In genomic region chr11:34840283-34840682, GRCm38 (mm10) we compare ENCODE assay signal across 17 mouse cellular contexts.
"Had no signal": no experiment of that assay in that cellular context is flagged by ENCODE, and none has a peak within 500 bp of the region (broad histone marks: within the 10 kb centered on the region; RNA-seq: fewer than 3 reads in every experiment).

No protein-coding gene starts in this region.

- H3K4me2 ChIP-seq: liver, embryonic 15.5 days; lung, embryonic 15.5 days; midbrain, embryonic 11.5 days; midbrain, embryonic 13.5 days; midbrain, embryonic 15.5 days; neural tube, embryonic 12.5 days; stomach, embryonic 15.5 days had no signal

- H3K27ac ChIP-seq: liver, embryonic 15.5 days; lung, embryonic 15.5 days; macrophage; midbrain, embryonic 13.5 days; midbrain, embryonic 15.5 days; neural tube, embryonic 12.5 days; stomach, embryonic 15.5 days; stomach, postnatal 0 days had no signal

- ATAC-seq: liver, postnatal 0 days; lung, postnatal 0 days; midbrain, embryonic 13.5 days; midbrain, embryonic 15.5 days had no signal

- H3K36me3 ChIP-seq: liver, embryonic 15.5 days; lung, embryonic 15.5 days; midbrain, embryonic 13.5 days; midbrain, embryonic 15.5 days; neural tube, embryonic 12.5 days; stomach, embryonic 15.5 days had no signal

- H3K4me1 ChIP-seq: liver, embryonic 15.5 days; megakaryocyte, embryonic 14.5 days; midbrain, embryonic 13.5 days; midbrain, embryonic 15.5 days; neural tube, embryonic 12.5 days; stomach, embryonic 15.5 days had no signal

- DNase-seq: liver, postnatal 0 days; lung, adult 2 months; lung, postnatal 14 days; lung, postnatal 36 days; right cerebral cortex, postnatal 14 days; thymus, postnatal 36 days had no signal

- H3K27me3 ChIP-seq: lung, embryonic 15.5 days; neural tube, embryonic 12.5 days; stomach, embryonic 15.5 days had no signal

- H3K4me3 ChIP-seq: liver, embryonic 15.5 days; lung, embryonic 15.5 days; megakaryocyte, embryonic 14.5 days; midbrain, embryonic 13.5 days; midbrain, embryonic 15.5 days; neural tube, embryonic 12.5 days; stomach, embryonic 15.5 days had no signal

- H3K9me3 ChIP-seq: liver, embryonic 15.5 days; lung, embryonic 15.5 days; megakaryocyte, embryonic 14.5 days; midbrain, embryonic 13.5 days; midbrain, embryonic 15.5 days; neural tube, embryonic 12.5 days; stomach, embryonic 15.5 days had no signal

- H3K9ac ChIP-seq: liver, embryonic 15.5 days; liver, postnatal 0 days; lung, embryonic 15.5 days; midbrain, embryonic 13.5 days; midbrain, embryonic 15.5 days; neural tube, embryonic 12.5 days; stomach, embryonic 15.5 days had no signal
